Mouse (Mus musculus): Measurements from ENCODE around the gene Syde1.
A peak's percentile ranks its signal among the peaks of the same experiment; 100 is the strongest.

Syde1 gene

DNA sequence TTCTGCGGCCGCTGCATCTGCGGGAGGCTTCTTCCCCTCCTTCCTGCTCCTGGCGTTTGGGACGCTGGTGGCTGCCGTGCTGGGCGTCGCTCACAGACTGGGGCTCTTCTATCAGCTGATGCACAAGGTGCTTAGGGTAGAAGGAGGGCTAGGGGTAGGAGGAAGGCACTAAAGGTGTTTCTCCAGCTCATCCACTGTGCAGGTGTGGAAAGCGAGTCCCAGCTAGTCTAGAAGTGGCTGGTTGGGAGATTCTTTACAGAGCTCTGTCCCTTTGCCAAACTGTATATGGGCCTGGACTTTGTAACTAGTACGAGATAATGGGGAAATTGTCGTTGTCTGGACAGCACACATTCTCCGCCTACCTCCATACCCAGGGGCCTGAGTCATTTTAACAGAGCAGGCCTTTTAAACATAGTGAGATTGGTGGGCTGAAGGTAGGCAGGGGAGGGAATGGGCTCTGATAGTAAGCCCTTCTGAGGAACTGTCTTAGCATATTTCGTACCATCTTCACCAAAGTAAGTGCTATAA is 16.6 kb downstream of the Syde1 start:
- DNase-seq: no peak

- DNase-seq: peak; percentile 91 to 96
Measured at GRCm38 (mm10) chr10:78574250-78575104, 17.3 kb downstream of the Syde1 start, which contains the start of gene Ilvbl. Gene Ilvbl (plus strand): TSS chr10:78574346.

DNA sequence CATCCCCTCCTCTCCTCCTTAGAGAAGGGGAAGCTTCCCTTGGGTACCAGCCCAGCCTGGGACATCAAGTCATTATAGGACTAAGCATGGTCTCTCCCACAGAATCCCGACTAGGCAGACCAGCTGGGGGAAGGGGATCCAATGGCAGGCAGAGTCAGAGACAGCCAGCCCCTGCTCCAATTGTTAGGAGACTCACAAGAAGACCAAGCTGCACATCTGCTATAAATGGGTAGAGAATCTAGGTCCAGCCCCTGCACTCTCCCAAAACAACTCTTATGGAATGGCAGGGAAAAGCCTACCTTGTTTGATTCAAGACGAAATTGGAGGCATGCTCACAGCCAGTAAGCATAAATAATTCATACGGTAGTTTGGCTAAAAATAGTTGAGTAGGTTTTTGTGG is 18.5 kb downstream of the Syde1 start:
- DNase-seq: no peak

DNA sequence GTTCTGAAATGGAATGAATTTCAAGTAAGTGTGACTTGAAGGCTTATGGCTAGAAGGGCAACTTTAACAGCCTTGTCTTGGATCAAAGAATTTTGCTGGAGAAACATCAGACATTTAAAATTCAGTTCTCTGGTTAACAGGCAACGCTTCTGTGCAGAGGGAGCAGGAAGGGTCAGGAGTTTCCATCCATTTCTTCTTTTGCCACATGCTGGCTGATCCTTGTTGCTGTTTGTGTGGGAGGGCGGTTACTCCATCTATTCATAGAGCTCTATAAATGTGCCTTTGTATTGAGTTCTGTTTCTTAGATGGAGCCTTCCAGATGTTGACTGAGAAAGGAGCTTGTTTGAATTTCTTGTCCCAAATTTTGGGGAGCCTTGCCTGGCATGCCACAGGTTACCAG is 20.9 kb downstream of the Syde1 start:
- DNase-seq: no peak

- DNase-seq: no peak
Measured at GRCm38 (mm10) chr10:78570416-78570815, 21.3 kb downstream of the Syde1 start.

DNA sequence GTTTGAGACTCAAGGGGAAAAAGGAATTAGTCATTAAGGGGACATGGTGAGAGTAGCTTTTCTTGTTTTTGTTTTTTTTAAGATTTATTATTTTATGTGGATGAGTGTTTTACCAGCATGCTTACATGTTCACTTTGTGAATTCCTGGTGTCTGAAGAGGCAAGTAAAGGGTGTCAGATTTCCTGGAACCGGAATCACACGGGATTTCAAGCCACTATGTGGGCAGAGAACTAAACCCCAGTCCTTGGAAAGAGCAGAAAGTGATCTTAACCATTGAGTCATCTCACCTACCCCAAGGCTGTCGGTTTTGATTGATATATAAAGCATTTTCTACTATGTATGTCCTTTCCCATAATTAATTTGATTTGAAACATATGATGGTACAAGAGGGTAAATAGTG is 22.1 kb downstream of the Syde1 start:
- no peak for DNase-seq

DNA sequence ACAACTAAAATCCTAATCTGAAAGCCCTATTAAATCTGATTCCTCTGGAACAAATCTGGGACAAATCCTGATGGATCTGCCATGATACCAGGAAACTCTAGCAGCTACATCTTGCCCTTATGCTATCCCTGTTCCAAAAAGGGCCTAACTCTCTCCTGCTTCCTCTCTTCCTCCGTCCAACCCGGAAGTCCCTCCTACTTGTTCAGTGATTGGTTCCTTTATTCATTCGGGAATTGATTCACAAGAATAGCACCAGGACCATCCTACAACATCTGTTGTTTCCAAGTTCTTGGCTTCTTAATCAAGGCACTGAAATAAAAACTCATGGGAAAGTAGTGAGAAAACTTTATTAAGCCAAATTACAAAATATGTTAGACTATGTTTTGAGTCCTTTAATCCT is 22.6 kb downstream of the Syde1 start:
- no peak for DNase-seq

DNA sequence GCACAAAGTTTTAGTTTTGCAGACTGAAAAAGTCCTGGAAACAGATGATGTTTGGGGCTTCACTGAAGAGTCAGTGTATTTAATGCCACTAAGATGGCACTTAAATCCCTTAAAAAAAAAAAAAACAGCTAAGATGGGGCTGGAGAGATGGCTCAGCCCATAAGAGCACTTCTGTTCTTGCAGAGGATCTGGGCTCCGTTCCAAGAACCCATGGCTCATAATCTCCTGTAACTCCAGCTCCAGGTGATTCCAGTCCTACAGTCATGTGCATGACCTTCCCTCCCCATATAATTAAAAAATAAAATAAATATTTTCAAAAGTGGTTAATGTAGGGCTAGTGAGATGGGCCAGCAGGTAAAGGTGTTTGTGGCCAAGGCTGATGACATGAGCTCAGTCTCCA is 26.7 kb downstream of the Syde1 start:
- DNase-seq: no peak

DNA sequence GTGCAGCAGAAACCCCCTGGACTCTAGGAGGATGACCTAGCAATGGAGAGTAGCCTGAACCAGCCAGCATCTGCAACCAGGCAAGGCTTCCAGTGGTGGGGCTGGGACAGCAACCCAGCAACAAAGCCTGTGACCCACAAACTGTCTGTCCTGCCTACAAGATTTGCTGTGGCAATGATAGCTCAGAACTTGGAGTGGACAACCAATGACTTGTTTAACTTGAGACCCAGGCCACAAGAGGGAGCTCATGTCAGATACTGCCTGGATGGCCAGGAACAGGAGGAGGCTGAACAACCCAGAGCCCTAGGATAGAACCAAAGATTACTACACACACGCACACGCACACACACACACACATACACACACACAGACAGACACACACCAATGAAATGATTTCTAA is 50.8 kb downstream of the Syde1 start:
- DNase-seq: peak in 1 of 2 experiments; percentile 7

Measured in spleen, adult 18-20 months (tissue).